In genomic region chr3:101701763-101702173, GRCm38 (mm10) we compare ENCODE assay signal across 8 mouse cellular contexts.
DNase-seq lines count a peak whose midpoint lies in the region; ATAC-seq and TF ChIP-seq lines count a peak whose summit lies in the region.

No protein-coding gene starts in this region.

- no peak overlapping the region for H3K9ac ChIP-seq in embryonic facial prominence, embryonic 15.5 days
- H3K9ac ChIP-seq in intestine, embryonic 14.5 days (ENCODE audit: low read length) = no peak overlapping the region
- no peak overlapping the region for H3K9ac ChIP-seq in neural tube, embryonic 15.5 days (replicated peaks)

- no peaks in the 10 kb centered on the region for H3K36me3 ChIP-seq in kidney, adult 2 months (ENCODE audit: control insufficient read depth, insufficient read depth, low read length)
- no peaks in the 10 kb centered on the region for H3K36me3 ChIP-seq in embryonic facial prominence, embryonic 15.5 days
- H3K36me3 ChIP-seq in intestine, embryonic 14.5 days (ENCODE audit: control insufficient read depth, insufficient read depth, low read length) = no peaks in the 10 kb centered on the region
- H3K36me3 ChIP-seq in neural tube, embryonic 15.5 days = no peaks in the 10 kb centered on the region

- WGBS in kidney, adult 2 months = 48% methylated on average over 1 of the region's 1 CpGs
- 17% methylated on average over 1 of the region's 1 CpGs for WGBS in embryonic facial prominence, embryonic 15.5 days
- 35% methylated on average over 1 of the region's 1 CpGs for WGBS in intestine, embryonic 14.5 days
- WGBS in neural tube, embryonic 15.5 days = 12% methylated on average over 1 of the region's 1 CpGs

- no peak overlapping the region for H3K4me2 ChIP-seq in embryonic facial prominence, embryonic 15.5 days (replicated peaks)
- no peak overlapping the region for H3K4me2 ChIP-seq in intestine, embryonic 14.5 days (ENCODE audit: low read length)
- H3K4me2 ChIP-seq in neural tube, embryonic 15.5 days = no peak overlapping the region

- no peak overlapping the region for H3K27ac ChIP-seq in kidney, adult 2 months (ENCODE audit: insufficient read depth, low read depth, low read length)
- H3K27ac ChIP-seq in embryonic facial prominence, embryonic 15.5 days (replicated peaks) = 0 out of 2 replicates have a peak overlapping the region, but pooled peaks have one; percentile 55
- peak overlapping the region; percentile 44; the same call in 1 of the 2 replicates for H3K27ac ChIP-seq in intestine, embryonic 14.5 days (ENCODE audit: low read depth)
- no peak overlapping the region for H3K27ac ChIP-seq in neural tube, embryonic 15.5 days (replicated peaks)

- no peak for TF ChIP-seq POLR2A in kidney, adult 2 months (IDR thresholded peaks at IDR 0.05; ENCODE audit: low read depth, low read length)

- no peak for TF ChIP-seq CTCF in kidney, adult 2 months (conservative IDR thresholded peaks at IDR 0.05; ENCODE audit: insufficient read depth, insufficient read length, low read depth, low read length)

- no peaks in the 10 kb centered on the region for H3K27me3 ChIP-seq in kidney, adult 2 months (replicated peaks; ENCODE audit: control insufficient read depth, insufficient read depth, low read length)
- H3K27me3 ChIP-seq in embryonic facial prominence, embryonic 15.5 days = no peaks in the 10 kb centered on the region
- no peaks in the 10 kb centered on the region for H3K27me3 ChIP-seq in intestine, embryonic 14.5 days (replicated peaks; ENCODE audit: control insufficient read depth, insufficient read depth, low read length)
- H3K27me3 ChIP-seq in neural tube, embryonic 15.5 days (replicated peaks) = no peaks in the 10 kb centered on the region

- ATAC-seq in embryonic facial prominence, embryonic 15.5 days (ENCODE audit: insufficient number of reproducible peaks, low FRiP score, low TSS enrichment, low read depth) = no peak
- ATAC-seq in intestine, embryonic 14.5 days (replicated peaks; ENCODE audit: low FRiP score, low TSS enrichment, low read depth) = peak; percentile 77
- ATAC-seq in neural tube, embryonic 15.5 days (ENCODE audit: low FRiP score) = peak; percentile 38; the same call in 1 of the 2 replicates

- H3K4me3 ChIP-seq in kidney, adult 2 months (ENCODE audit: insufficient read depth, low read depth, low read length) = no peak overlapping the region
- no peak overlapping the region for H3K4me3 ChIP-seq in embryonic facial prominence, embryonic 15.5 days (replicated peaks)
- H3K4me3 ChIP-seq in intestine, embryonic 14.5 days (ENCODE audit: low read depth, low read length) = no peak overlapping the region
- H3K4me3 ChIP-seq in neural tube, embryonic 15.5 days (replicated peaks) = no peak overlapping the region

- DNase-seq in kidney, adult 2 months = peak; percentile 33
- no peak for DNase-seq in kidney, adult 9 months
- no peak for DNase-seq in intestine, embryonic 14.5 days (ENCODE audit: low spot score)
- no peak for DNase-seq in left cerebral cortex, adult 9 months (ENCODE audit: low spot score in 2 of 2)
- no peak for DNase-seq in cerebellum, postnatal 36 days
- DNase-seq in thymus, postnatal 4 days = no peak

- peaks cover 7% of the 10 kb centered on the region; the same call in 1 of the 2 replicates for H3K4me1 ChIP-seq in kidney, adult 2 months (ENCODE audit: control insufficient read depth, insufficient read depth, low read length)
- H3K4me1 ChIP-seq in embryonic facial prominence, embryonic 15.5 days = peaks cover 26% of the 10 kb centered on the region
- H3K4me1 ChIP-seq in intestine, embryonic 14.5 days (replicated peaks; ENCODE audit: control insufficient read depth, insufficient read depth, low read length) = peaks cover 12% of the 10 kb centered on the region
- peaks cover 9% of the 10 kb centered on the region for H3K4me1 ChIP-seq in neural tube, embryonic 15.5 days

- H3K9me3 ChIP-seq in embryonic facial prominence, embryonic 15.5 days (replicated peaks) = no peaks in the 10 kb centered on the region
- no peaks in the 10 kb centered on the region for H3K9me3 ChIP-seq in intestine, embryonic 14.5 days (ENCODE audit: control insufficient read depth, low read length)
- no peaks in the 10 kb centered on the region for H3K9me3 ChIP-seq in neural tube, embryonic 15.5 days (replicated peaks)

Comparison
In these comparisons a context has a peak if more than half of its experiments do, and no peak if none do; other contexts are left out.
1. H3K27ac ChIP-seq: peak in embryonic facial prominence, embryonic 15.5 days (single experiment) and intestine, embryonic 14.5 days (single experiment); none in kidney, adult 2 months (single experiment) and neural tube, embryonic 15.5 days (single experiment).